Mouse (Mus musculus) brain, embryonic 14.5 days (tissue): ENCODE measurements at regions not wholly inside any gene's neighbourhood (a gene's known extent, or its start where the extent isn't known, plus 50 kb on each side); places are given as distances from the start of the nearest gene placed in this dataset.

Source experiments
- CTCF ChIP-seq: fragments of 200-500 bp; IDR thresholded peaks from 2 replicates; pipeline ENCODE4 v1.5.1; 2012; ENCODE audit warnings: inconsistent platforms, mild to moderate bottlenecking, moderate library complexity, borderline replicate concordance; ENCODE audit not compliant: insufficient read depth, insufficient read length; ENCODE audit errors: extremely low read depth
- POLR2A ChIP-seq: fragments of 200-500 bp; IDR thresholded peaks from 2 replicates; pipeline ENCODE4 v1.6.1; 2012; ENCODE audit warnings: mild to moderate bottlenecking, inconsistent platforms, borderline replicate concordance; ENCODE audit not compliant: poor library complexity, insufficient read depth, insufficient read length, severe bottlenecking; ENCODE audit errors: extremely low read depth

- no peak for TF ChIP-seq CTCF
- no peak for TF ChIP-seq POLR2A
Observed at GRCm38 (mm10) chr14:107987752-107988285, 926.1 kb downstream of the Slitrk1 start.
